Mouse (Mus musculus) kidney, embryonic 16.5 days (tissue): ENCODE measurements around the gene Fam155a. TPM values are rescaled to one million over a fixed set of nuclear protein-coding genes. Genes with fewer than 3 reads are reported as not detected.

Experiments
- ATAC-seq: fragments of 200-750 bp; cut with Nextera tagmentation; 2 replicates; pipeline ENCODE4 v1.8.0; 2017; ENCODE audit warnings: moderate TSS enrichment; ENCODE audit not compliant: low FRiP score, low TSS enrichment
- H3K27ac ChIP-seq: fragments of 300-500 bp; sonication (generic); 2 replicates; pipeline ENCODE4 v1.5.1; 2014; ENCODE audit warnings: low read length
- H3K27me3 ChIP-seq: fragments of 300-500 bp; sonication (generic); 2 replicates; pipeline ENCODE4 v1.6.1; 2014; ENCODE audit warnings: low read length, control low read depth, mixed read lengths; ENCODE audit not compliant: insufficient read depth
- H3K36me3 ChIP-seq: fragments of 300-500 bp; sonication (generic); 2 replicates; pipeline ENCODE4 v1.6.1; 2014; ENCODE audit warnings: low read length, control low read depth, mixed read lengths; ENCODE audit not compliant: insufficient read depth
- H3K4me1 ChIP-seq: fragments of 300-500 bp; sonication (generic); 2 replicates; pipeline ENCODE4 v1.6.1; 2014; ENCODE audit warnings: low read length, control low read depth, mixed read lengths; ENCODE audit not compliant: insufficient read depth
- H3K4me2 ChIP-seq: fragments of 300-500 bp; sonication (generic); replicated peaks from 2 replicates; pipeline ENCODE4 v1.6.1; 2014; ENCODE audit warnings: low read depth, low read length
- H3K4me3 ChIP-seq: fragments of 300-500 bp; sonication (generic); 2 replicates; pipeline ENCODE4 v1.5.1; 2014; ENCODE audit warnings: mild to moderate bottlenecking, low read length
- H3K9ac ChIP-seq: fragments of 300-500 bp; sonication (generic); replicated peaks from 2 replicates; pipeline ENCODE4 v1.6.1; 2014; ENCODE audit warnings: low read length
- H3K9me3 ChIP-seq: fragments of 300-500 bp; sonication (generic); 2 replicates; pipeline ENCODE4 v1.6.1; 2016; ENCODE audit warnings: low read length, control low read depth
- WGBS: fragments of 180-500 bp; shearing (Covaris S2); extraction: QIAGEN DNeasy Blood & Tissue Kit; methylation state at CpG from one replicate; pipeline ENCODE4 v1.1.7; 2014; 5-methylcytosine and 5-hydroxymethylcytosine counted together
- polyA plus RNA-seq: library from polyadenylated mRNA; unstranded; fragments of >200 nt; fragmentation: Nextera tagmentation; extraction: Ambion mirVana; gene quantifications from 2 replicates; pipeline ENCODE4 v1.2.1, GENCODE M21; 2015

The Fam155a gene
- polyA plus RNA-seq, 1 experiment from 2014 or later = 0.27 TPM

DNA sequence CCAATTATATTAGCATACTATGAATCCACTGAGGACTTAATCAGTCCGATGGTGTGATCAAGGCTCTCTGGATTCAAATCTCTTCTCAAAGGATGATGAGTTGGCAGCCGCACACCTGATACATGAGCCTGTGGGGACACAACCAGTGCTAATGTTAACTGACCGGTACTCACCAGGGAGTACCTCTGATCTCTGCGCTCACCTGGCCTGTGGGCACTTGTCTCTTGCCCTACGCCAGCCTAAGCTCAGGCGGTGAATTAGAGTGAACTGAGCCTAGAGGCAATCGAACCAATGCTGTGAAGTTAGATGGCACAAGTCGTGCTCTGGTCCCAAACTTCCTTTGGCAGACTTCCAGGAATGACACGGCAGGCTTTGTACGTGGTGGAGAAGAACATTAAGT, 9.4 kb upstream of the Fam155a start:
- Histone ChIP-seq H3K9ac (no peak overlapping the region), H3K27ac (no peak overlapping the region), H3K4me1 (no peaks in the 10 kb centered on the region), H3K27me3 (no peaks in the 10 kb centered on the region), H3K4me3 (no peak overlapping the region), H3K36me3 (no peaks in the 10 kb centered on the region), H3K9me3 (no peaks in the 10 kb centered on the region), H3K4me2 (no peak overlapping the region)
- 77% methylated on average over 10 of the region's 10 CpGs for WGBS
- ATAC-seq = no peak

DNA sequence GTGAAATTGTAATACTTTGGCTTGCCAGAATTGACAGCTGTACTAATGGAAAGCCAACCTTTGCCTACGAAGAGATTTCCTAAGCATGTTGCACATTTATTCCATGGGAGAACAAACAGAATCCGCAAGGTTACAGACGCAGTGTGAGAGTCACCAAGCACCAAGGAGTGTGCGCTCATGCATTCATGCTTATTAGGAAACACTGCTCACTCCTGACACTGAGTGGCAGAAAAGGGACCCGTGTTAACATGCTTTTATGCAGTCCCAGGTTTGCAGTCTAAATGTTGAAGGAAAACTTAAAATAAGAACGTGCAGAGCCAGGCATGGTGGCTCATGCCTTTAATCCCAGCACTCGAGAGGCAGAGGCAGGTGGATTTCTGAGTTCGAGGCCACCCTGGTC, 7.2 kb upstream of the Fam155a start:
- Histone ChIP-seq H3K4me3 (no peak overlapping the region), H3K9ac (no peak overlapping the region)
- WGBS = 61% methylated on average over 8 of the region's 8 CpGs

DNA sequence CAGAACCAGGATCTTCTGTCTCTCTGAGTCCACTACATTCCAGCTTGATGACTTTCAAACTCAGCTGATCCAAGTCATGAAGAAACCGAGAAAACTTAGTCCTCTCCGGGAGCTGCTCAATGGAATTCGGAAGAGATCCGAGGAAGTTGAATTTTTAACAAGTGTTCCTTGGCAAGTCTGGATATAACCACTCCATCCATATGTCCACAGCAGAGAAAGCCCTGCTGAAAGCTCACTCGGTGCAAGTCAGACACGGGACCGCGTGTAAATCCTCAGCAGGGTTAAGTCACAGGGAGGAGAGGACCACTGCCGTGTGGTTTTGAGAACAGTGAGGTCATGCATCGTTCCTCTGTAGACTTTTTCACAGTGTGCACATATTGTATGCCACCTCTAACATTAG, 5.9 kb upstream of the Fam155a start:
- H3K9ac ChIP-seq = no peak overlapping the region
- no peaks in the 10 kb centered on the region for H3K9me3 ChIP-seq
- H3K4me3 ChIP-seq = no peak overlapping the region
- H3K27ac ChIP-seq = no peak overlapping the region
- no peak for ATAC-seq
- H3K36me3 ChIP-seq = no peaks in the 10 kb centered on the region
- peaks cover 6% of the 10 kb centered on the region; the same call in 1 of the 2 replicates for H3K4me1 ChIP-seq
- no peak overlapping the region for H3K4me2 ChIP-seq
- H3K27me3 ChIP-seq = peaks cover 23% of the 10 kb centered on the region
- WGBS = 85% methylated on average over 10 of the region's 10 CpGs

More for the DNA sequence above, 7.2 kb upstream of the Fam155a start:
- Histone ChIP-seq H3K4me1 (no peaks in the 10 kb centered on the region), H3K27ac (no peak overlapping the region), H3K36me3 (no peaks in the 10 kb centered on the region), H3K9me3 (no peaks in the 10 kb centered on the region), H3K27me3 (peaks cover 10% of the 10 kb centered on the region), H3K4me2 (no peak overlapping the region)
- no peak for ATAC-seq

DNA sequence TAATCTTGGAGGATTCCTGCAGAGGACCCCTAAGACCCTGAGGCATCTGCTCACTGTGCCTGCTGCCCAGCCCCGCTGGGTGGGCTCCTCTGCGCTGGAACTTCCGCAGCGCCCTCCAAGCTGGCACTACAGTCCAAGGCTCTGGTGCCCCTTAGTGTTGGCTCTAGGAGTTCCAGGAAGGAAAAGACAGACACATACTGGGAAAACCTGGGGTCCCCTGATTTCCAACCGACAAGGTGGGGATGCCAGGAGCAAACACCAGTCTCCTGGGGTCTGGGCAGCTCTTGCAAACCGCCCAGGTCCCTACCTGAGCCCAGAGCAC, 1.5 kb upstream of the Fam155a start:
- H3K9me3 ChIP-seq = no peaks in the 10 kb centered on the region
- peak overlapping the region; percentile 95 for H3K4me2 ChIP-seq
- H3K27me3 ChIP-seq = peaks cover 49% of the 10 kb centered on the region
- no peaks in the 10 kb centered on the region for H3K36me3 ChIP-seq
- H3K4me1 ChIP-seq = peaks cover 19% of the 10 kb centered on the region
- peak; percentile 64; the same call in 1 of the 2 replicates for ATAC-seq
- no peak overlapping the region for H3K27ac ChIP-seq
- 4% methylated on average over 6 of the region's 6 CpGs for WGBS
- H3K9ac ChIP-seq = no peak overlapping the region
- peak overlapping the region; percentile 57 for H3K4me3 ChIP-seq

DNA sequence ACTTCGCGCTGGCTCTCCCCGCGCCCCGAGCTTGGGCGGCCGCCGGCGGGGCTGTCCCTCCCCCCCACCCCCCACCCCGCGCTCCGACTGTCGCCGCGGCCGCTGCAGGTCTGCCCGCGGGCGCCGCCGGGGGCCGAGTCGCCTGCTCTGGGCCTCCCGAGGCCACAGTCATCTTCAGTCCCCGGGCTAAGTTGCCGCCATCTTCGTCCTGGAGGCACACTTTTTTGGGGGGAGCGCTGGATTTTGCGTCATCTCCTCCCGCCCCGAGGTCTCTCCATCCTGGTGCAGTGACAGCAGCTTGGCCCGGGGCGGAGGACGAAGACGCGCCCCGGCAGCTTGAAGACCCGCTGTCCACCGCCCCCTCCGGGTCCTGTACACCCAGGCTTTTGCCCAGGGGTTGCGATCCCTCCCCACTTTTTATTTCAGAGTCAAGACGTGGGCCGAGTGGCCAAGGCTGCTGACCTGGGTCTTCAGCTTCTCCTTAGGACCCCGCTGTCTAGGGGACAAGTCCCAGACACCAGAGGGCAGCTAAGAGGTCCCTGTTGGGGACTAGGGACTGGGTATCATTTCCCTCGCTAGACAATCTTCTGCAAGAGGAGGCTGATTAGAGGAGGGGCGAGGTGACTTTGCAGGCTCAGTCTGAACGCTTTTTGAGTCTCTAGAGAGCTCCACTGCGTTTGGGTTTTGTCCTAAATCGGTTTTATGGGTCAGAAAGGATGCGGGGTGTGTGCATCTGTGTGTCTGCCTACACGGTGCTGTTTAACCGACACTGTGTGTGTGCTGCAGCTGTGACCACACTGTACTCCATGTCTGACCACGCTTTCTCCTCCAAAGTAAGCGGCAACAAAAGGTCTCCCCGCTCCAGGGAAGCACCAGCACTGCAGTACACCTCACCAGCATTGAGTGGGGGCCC, 901 bp upstream of the Fam155a start:
- no peak overlapping the region for H3K27ac ChIP-seq
- peaks cover 19% of the 10 kb centered on the region for H3K4me1 ChIP-seq
- peak overlapping the region; percentile 95 for H3K4me2 ChIP-seq
- H3K4me3 ChIP-seq = peak overlapping the region; percentile 57
- H3K36me3 ChIP-seq = no peaks in the 10 kb centered on the region
- H3K9ac ChIP-seq = no peak overlapping the region
- H3K27me3 ChIP-seq = peaks cover 49% of the 10 kb centered on the region
- ATAC-seq = peak; percentile 55; the same call in 1 of the 2 replicates
- WGBS = under 1% methylated on average over 42 of the region's 55 CpGs
- no peaks in the 10 kb centered on the region for H3K9me3 ChIP-seq

DNA sequence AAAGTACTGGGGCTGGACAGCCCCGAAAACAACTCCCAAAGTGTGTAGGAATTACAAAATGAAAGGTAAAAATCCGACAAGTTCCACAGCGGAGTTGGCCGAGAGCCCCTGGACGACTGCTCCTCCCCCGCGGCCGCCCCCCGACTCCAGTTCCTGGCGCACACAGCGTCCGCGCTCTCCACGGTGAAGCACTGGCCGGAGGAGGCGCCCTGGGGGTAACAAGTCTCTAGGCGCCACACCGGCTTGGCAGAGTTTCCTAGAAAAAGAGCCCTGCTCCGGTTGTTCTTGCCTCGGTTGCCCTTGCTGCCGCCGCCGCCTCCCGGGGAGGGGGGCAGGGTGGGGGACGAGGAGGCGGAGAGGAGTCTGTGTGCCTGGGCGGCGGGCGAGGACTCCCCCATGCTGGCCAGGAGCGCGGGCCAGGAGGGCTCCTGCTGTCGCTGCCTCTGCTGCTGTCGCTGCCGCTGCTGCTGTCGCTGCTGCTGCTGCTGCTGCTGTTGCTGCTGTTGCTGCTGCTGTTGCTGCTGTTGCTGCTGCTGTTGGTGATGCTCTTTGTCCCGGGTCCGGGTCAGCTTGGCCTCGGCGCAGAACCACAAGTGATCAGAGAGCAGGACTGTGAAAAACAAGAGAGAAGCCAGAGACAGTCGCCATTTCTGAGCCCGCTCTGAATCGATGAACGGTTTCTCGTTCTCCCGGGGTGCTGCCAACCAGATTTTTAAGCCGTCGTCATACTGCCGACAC, 531 bp downstream of the Fam155a start:
- H3K27ac ChIP-seq = no peak overlapping the region
- H3K4me3 ChIP-seq = peak overlapping the region; percentile 57
- H3K4me1 ChIP-seq = peaks cover 19% of the 10 kb centered on the region
- 1% methylated on average over 43 of the region's 48 CpGs for WGBS
- no peaks in the 10 kb centered on the region for H3K36me3 ChIP-seq
- peak overlapping the region; percentile 95 for H3K4me2 ChIP-seq
- ATAC-seq = no peak
- H3K9ac ChIP-seq = no peak overlapping the region
- H3K9me3 ChIP-seq = no peaks in the 10 kb centered on the region
- peaks cover 49% of the 10 kb centered on the region for H3K27me3 ChIP-seq

DNA sequence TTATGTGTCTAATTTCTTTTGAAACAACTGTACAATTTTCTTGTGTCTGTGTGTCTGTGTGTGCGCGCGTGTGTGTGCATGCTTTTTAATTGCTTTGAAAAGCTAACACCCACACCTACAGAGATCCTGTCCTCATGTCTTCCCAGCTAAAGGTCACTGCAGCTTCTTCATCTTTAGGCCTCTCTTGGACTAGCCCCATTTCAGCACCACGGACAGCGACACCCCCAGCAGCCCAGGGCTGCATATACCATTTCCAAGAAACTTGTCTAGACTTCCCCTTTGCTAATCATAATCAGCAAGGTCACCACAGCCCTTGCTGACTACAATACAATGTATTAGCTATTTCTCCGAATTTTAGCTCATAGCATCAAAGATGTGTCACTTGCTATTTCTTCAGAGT, 1.9 kb downstream of the Fam155a start:
- 30% methylated on average over 6 of the region's 6 CpGs for WGBS
- H3K36me3 ChIP-seq = no peaks in the 10 kb centered on the region
- peaks cover 45% of the 10 kb centered on the region for H3K27me3 ChIP-seq
- H3K9ac ChIP-seq = no peak overlapping the region
- H3K9me3 ChIP-seq = no peaks in the 10 kb centered on the region
- H3K4me3 ChIP-seq = no peak overlapping the region
- peak; percentile 75; the same call in 1 of the 2 replicates for ATAC-seq
- peaks cover 19% of the 10 kb centered on the region for H3K4me1 ChIP-seq
- H3K27ac ChIP-seq = no peak overlapping the region
- H3K4me2 ChIP-seq = no peak overlapping the region

DNA sequence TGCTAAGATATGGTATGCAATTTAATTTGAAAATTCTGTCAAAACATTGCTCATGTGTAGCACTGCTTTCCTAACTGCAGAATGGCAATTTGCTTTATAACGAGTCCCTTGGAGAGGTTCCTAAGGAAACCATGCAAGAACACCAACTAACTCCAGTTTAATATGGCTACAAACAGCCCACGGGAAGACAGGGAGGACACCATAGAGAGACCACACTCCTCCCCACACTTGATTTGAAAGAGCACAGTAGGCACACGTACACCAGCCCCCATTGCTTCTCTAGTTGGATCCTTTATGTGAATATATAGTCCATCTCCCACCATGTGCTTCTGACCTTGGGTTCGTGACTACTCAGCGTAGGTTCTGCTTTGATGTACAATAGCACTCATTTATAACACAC, 35.8 kb downstream of the Fam155a start:
- Histone ChIP-seq H3K4me1 (no peaks in the 10 kb centered on the region), H3K36me3 (no peaks in the 10 kb centered on the region), H3K4me3 (no peak overlapping the region), H3K9ac (no peak overlapping the region), H3K4me2 (no peak overlapping the region), H3K27me3 (no peaks in the 10 kb centered on the region), H3K27ac (no peak overlapping the region), H3K9me3 (no peaks in the 10 kb centered on the region)
- 77% methylated on average over 5 of the region's 5 CpGs for WGBS
- no peak for ATAC-seq

DNA sequence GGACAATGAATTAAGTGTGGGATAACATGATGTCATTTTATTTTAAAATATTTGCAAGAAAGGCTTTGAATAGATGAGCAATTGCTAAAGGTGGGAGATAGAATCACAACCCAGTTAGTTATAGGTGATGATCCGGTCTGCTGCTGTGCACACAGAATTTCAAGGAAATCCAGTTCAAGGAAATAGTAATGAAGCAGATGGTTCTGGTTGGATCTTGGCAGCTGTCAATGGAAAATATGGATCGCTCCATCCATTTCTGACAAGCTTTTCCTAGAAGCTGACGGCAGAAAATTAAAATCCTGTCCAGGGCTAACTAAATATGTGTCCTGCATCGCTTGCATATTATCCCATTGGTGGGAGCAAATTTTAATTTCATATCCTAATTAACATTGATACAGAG, 61.2 kb downstream of the Fam155a start:
- Histone ChIP-seq H3K4me3 (no peak overlapping the region), H3K27ac (no peak overlapping the region), H3K4me2 (no peak overlapping the region), H3K9me3 (no peaks in the 10 kb centered on the region), H3K4me1 (no peaks in the 10 kb centered on the region), H3K9ac (no peak overlapping the region), H3K36me3 (no peaks in the 10 kb centered on the region), H3K27me3 (no peaks in the 10 kb centered on the region)
- 94% methylated on average over 4 of the region's 4 CpGs for WGBS
- ATAC-seq = no peak

DNA sequence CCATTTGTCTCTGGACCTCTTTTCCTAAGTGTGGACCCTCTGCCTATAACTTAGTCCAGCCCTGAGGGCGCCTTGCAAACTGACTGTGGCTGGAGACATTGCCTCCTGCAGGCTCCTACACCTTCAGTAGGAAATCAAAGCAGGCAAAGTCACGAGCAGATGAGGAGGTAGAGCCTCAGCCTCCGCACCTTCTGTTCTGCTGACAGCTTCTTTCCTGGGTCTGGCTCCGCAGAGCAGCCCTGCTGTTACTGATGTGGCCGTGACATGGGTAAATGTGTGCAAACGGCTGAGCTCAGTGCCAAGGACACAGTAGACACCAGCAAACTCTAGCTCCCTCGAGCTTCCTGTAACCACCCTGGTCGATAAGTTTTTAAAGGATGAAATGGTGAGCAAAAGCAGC, 63.5 kb downstream of the Fam155a start:
- no peak overlapping the region for H3K9ac ChIP-seq
- H3K4me3 ChIP-seq = no peak overlapping the region
- no peak overlapping the region for H3K27ac ChIP-seq
- WGBS = 74% methylated on average over 8 of the region's 8 CpGs
- no peaks in the 10 kb centered on the region for H3K27me3 ChIP-seq
- H3K4me1 ChIP-seq = no peaks in the 10 kb centered on the region
- ATAC-seq = no peak
- no peaks in the 10 kb centered on the region for H3K36me3 ChIP-seq
- H3K9me3 ChIP-seq = no peaks in the 10 kb centered on the region
- no peak overlapping the region for H3K4me2 ChIP-seq
